Comparison of ENCODE assay signal across 18 mouse cellular contexts in genomic region chr8:35240884-35241283, GRCm38 (mm10).
"Had no signal": no experiment of that assay in that cellular context is flagged by ENCODE, and none has a peak within 500 bp of the region (broad histone marks: within the 10 kb centered on the region; RNA-seq: fewer than 3 reads in every experiment).

No protein-coding gene starts in this region.

- H3K4me2 ChIP-seq: lung, embryonic 15.5 days; midbrain, embryonic 11.5 days; midbrain, embryonic 13.5 days; midbrain, embryonic 15.5 days; neural tube, embryonic 12.5 days; stomach, embryonic 15.5 days had no signal

- H3K36me3 ChIP-seq: lung, embryonic 15.5 days; midbrain, embryonic 13.5 days; midbrain, embryonic 15.5 days; neural tube, embryonic 12.5 days; stomach, embryonic 15.5 days had no signal

- H3K9me3 ChIP-seq: lung, embryonic 15.5 days; midbrain, embryonic 13.5 days; midbrain, embryonic 15.5 days; neural tube, embryonic 12.5 days; stomach, embryonic 15.5 days had no signal

- H3K4me1 ChIP-seq: stomach, embryonic 15.5 days had no signal

- H3K4me3 ChIP-seq: lung, embryonic 15.5 days; megakaryocyte, embryonic 14.5 days; midbrain, embryonic 13.5 days; midbrain, embryonic 15.5 days; neural tube, embryonic 12.5 days; stomach, embryonic 15.5 days had no signal

- H3K27ac ChIP-seq: lung, embryonic 15.5 days; macrophage; midbrain, embryonic 13.5 days; midbrain, embryonic 15.5 days; neural tube, embryonic 12.5 days; stomach, embryonic 15.5 days; stomach, postnatal 0 days had no signal

- H3K27me3 ChIP-seq: lung, embryonic 15.5 days; midbrain, embryonic 13.5 days; midbrain, embryonic 15.5 days; neural tube, embryonic 12.5 days; stomach, embryonic 15.5 days had no signal

- ATAC-seq: liver, postnatal 0 days; lung, postnatal 0 days; midbrain, embryonic 13.5 days; midbrain, embryonic 15.5 days had no signal

- DNase-seq: liver, postnatal 0 days; lung, adult 2 months; lung, postnatal 14 days; lung, postnatal 36 days; right cerebral cortex, postnatal 14 days; thymus, adult 2 months; thymus, postnatal 25 days; thymus, postnatal 4 days had no signal

- H3K9ac ChIP-seq: liver, postnatal 0 days; lung, embryonic 15.5 days; midbrain, embryonic 13.5 days; midbrain, embryonic 15.5 days; neural tube, embryonic 12.5 days; stomach, embryonic 15.5 days had no signal
